Mouse (Mus musculus) myocyte (in vitro differentiated cells): ENCODE data around the gene Asb3.

ENCODE experiments used
- MAX ChIP-seq: IDR thresholded peaks from one replicate; pipeline ENCODE4 v1.6.1; 2011; ENCODE audit warnings: low read depth, mild to moderate bottlenecking, control low read depth
- POLR2A ChIP-seq: IDR thresholded peaks from one replicate; pipeline ENCODE4 v1.6.1; 2011; ENCODE audit warnings: low read depth, mild to moderate bottlenecking, control low read depth, moderate library complexity; ENCODE audit not compliant: insufficient read length
- TCF12 ChIP-seq: IDR thresholded peaks from one replicate; pipeline ENCODE4 v1.6.1; 2011; ENCODE audit warnings: mild to moderate bottlenecking, control low read depth; ENCODE audit not compliant: poor library complexity, insufficient read depth, severe bottlenecking

GRCm38 (mm10) chr11:31090478-31090978, 205.3 kb downstream of the Asb3 start:
- TF ChIP-seq TCF12 (no peak), MAX (no peak), POLR2A (no peak)
